Mouse (Mus musculus) hindbrain, embryonic 12.5 days (tissue): Measurements from ENCODE around the gene Snai1. TPM values are rescaled to one million over a fixed set of nuclear protein-coding genes. Genes with fewer than 3 reads are reported as not detected.

Source experiments
- ATAC-seq: fragments of 200-750 bp; cut with Nextera tagmentation; 2 replicates; pipeline ENCODE4 v1.8.0; 2017; ENCODE audit warnings: moderate TSS enrichment; ENCODE audit not compliant: low FRiP score
- H3K27ac ChIP-seq: fragments of 300-500 bp; sonication (generic); 2 replicates; pipeline ENCODE4 v1.5.1; 2016; ENCODE audit warnings: mild to moderate bottlenecking
- H3K27me3 ChIP-seq: fragments of 300-500 bp; sonication (generic); 2 replicates; pipeline ENCODE4 v1.6.1; 2016; ENCODE audit warnings: mild to moderate bottlenecking
- H3K36me3 ChIP-seq: fragments of 300-500 bp; sonication (generic); 2 replicates; pipeline ENCODE4 v1.6.1; 2016; ENCODE audit warnings: mild to moderate bottlenecking
- H3K4me1 ChIP-seq: fragments of 300-500 bp; sonication (generic); 2 replicates; pipeline ENCODE4 v1.6.1; 2016
- H3K4me2 ChIP-seq: fragments of 300-500 bp; sonication (generic); replicated peaks from 2 replicates; pipeline ENCODE4 v1.6.1; 2016; ENCODE audit warnings: mild to moderate bottlenecking
- H3K4me3 ChIP-seq: fragments of 300-500 bp; sonication (generic); 2 replicates; pipeline ENCODE4 v1.5.1; 2016; ENCODE audit warnings: mild to moderate bottlenecking
- H3K9ac ChIP-seq: fragments of 300-500 bp; sonication (generic); 2 replicates; pipeline ENCODE4 v1.6.1; 2016; ENCODE audit warnings: mild to moderate bottlenecking, moderate library complexity
- H3K9me3 ChIP-seq: fragments of 300-500 bp; sonication (generic); replicated peaks from 2 replicates; pipeline ENCODE4 v1.6.1; 2016; ENCODE audit warnings: mild to moderate bottlenecking
- WGBS: fragments of 180-500 bp; shearing (Covaris S2); methylation state at CpG from one replicate; pipeline ENCODE4 v1.1.7; 2016; 5-methylcytosine and 5-hydroxymethylcytosine counted together
- polyA plus RNA-seq: library from polyadenylated mRNA; unstranded; fragments of >200 nt; fragmentation: Nextera tagmentation; extraction: Ambion mirVana; gene quantifications from 2 replicates; pipeline ENCODE4 v1.2.1, GENCODE M21; 2016

Gene Snai1
- polyA plus RNA-seq, 1 experiment from 2014 or later, result 30.1 TPM

DNA sequence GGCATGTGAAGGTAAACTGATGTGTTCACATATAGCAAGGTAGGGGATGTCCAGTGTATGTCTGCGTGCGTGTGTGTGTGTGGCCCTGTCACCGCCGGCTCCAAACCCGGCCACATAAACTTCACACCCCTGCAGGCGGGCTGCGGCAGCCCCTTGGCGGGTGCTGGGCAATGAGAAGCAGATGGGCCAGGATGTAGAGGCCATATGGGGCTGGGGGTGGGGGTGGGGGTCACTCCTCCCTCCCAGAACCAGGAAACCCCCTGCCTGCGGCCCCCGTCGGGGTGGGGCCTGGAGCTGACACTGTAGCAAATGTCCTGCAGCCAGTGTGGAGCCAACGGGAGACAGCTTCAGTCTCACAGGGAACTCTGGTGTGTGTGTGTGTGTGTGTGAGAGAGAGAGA, 25.7 kb downstream of the Snai1 start:
- H3K4me3 ChIP-seq, result no peak overlapping the region
- 41% methylated on average over 12 of the region's 12 CpGs for WGBS
- peaks cover 17% of the 10 kb centered on the region for H3K27me3 ChIP-seq
- peaks cover 53% of the 10 kb centered on the region for H3K4me1 ChIP-seq
- peak overlapping the region; percentile 17; the same call in 1 of the 2 replicates for H3K27ac ChIP-seq
- no peaks in the 10 kb centered on the region for H3K9me3 ChIP-seq
- H3K4me2 ChIP-seq, result peak overlapping the region; percentile 17; the same call in 1 of the 2 replicates
- no peaks in the 10 kb centered on the region for H3K36me3 ChIP-seq
- ATAC-seq, result peak; percentile 27; the same call in 1 of the 2 replicates
- H3K9ac ChIP-seq, result no peak overlapping the region

GRCm38 (mm10) chr2:167564551-167565311, 26.7 kb downstream of the Snai1 start:
- Histone ChIP-seq H3K4me3 (no peak overlapping the region), H3K27me3 (peaks cover 11% of the 10 kb centered on the region), H3K36me3 (no peaks in the 10 kb centered on the region), H3K9me3 (no peaks in the 10 kb centered on the region), H3K9ac (no peak overlapping the region), H3K27ac (peak overlapping the region; percentile 12; the same call in 1 of the 2 replicates), H3K4me1 (peaks cover 47% of the 10 kb centered on the region), H3K4me2 (no peak overlapping the region)
- no peak for ATAC-seq
- WGBS, result 72% methylated on average over 13 of the region's 13 CpGs

DNA sequence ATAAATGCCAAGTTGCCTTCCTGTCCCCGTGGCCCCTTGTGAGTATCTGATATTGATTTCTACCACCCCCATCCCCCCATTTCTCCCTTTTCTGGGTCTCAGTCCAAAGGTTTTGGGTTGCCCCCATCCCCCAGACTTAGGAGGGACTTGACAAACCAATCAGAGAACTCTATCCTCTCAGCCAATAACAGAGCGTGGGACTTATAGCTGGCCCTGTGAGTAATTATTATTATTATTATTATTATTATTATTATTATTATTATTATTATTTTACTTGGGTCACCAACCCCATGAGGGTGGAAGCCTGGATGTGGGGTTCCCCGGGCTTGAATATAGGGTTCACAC, 27.3 kb downstream of the Snai1 start:
- Histone ChIP-seq H3K4me2 (no peak overlapping the region), H3K27me3 (peaks cover 6% of the 10 kb centered on the region), H3K4me3 (no peak overlapping the region), H3K4me1 (peaks cover 45% of the 10 kb centered on the region), H3K36me3 (no peaks in the 10 kb centered on the region), H3K9me3 (no peaks in the 10 kb centered on the region), H3K9ac (no peak overlapping the region), H3K27ac (peak overlapping the region; percentile 71; the same call in 1 of the 2 replicates)
- ATAC-seq, result no peak
- WGBS, result 64% methylated on average over 3 of the region's 3 CpGs

DNA sequence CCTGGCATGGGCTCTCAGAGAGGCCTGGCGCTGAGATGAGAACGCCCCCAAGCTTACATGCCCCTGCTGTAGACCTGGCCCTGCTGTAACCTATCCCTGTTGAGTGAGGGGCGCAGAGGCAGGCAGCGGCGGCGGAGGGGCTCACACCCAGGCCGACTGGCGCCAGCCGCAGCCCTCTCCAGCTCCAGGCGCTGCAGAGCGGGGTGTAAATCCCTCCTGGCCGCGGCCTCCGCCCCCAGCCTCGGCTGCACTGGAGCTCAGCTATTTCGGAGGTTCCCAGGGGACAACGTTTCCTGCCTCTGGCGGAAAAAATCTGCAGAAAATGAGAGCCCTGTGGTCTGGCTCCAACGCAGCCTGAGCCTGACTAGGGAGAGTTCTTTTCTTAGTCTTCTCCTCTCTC, 27.7 kb downstream of the Snai1 start:
- peaks cover 4% of the 10 kb centered on the region; the same call in 1 of the 2 replicates for H3K27me3 ChIP-seq
- no peaks in the 10 kb centered on the region for H3K9me3 ChIP-seq
- H3K4me3 ChIP-seq, result no peak overlapping the region
- H3K9ac ChIP-seq, result 0 out of 2 replicates have a peak overlapping the region, but pooled peaks have one; percentile 5
- no peaks in the 10 kb centered on the region for H3K36me3 ChIP-seq
- peak overlapping the region; percentile 33; the same call in 1 of the 2 replicates for H3K4me2 ChIP-seq
- H3K27ac ChIP-seq, result peak overlapping the region; percentile 71
- 23% methylated on average over 18 of the region's 19 CpGs for WGBS
- peaks cover 45% of the 10 kb centered on the region for H3K4me1 ChIP-seq
- no peak for ATAC-seq

DNA sequence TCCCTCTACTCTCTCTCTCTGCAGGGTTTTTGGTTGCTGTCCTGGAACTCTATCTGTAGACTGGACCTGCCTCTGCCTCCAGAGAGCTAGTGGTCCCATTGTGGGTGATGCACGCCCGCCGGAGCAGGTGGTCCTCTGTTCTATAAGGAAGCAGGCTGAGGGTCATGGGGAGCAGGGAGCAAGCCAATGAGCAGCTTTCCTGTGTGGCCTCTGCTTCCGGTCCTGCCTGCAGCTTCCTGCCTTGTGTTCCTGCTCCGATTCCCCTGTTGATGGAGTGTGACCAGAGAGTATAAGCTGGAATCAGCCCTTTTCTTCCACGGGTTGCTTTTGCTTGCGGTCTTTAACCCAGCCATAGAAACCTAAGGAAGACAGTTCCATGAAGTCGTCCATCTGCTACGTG, 30.1 kb downstream of the Snai1 start:
- Histone ChIP-seq H3K27me3 (peaks cover 1% of the 10 kb centered on the region; the same call in 1 of the 2 replicates), H3K27ac (no peak overlapping the region), H3K4me2 (no peak overlapping the region), H3K36me3 (no peaks in the 10 kb centered on the region), H3K9me3 (no peaks in the 10 kb centered on the region), H3K4me3 (no peak overlapping the region), H3K9ac (no peak overlapping the region), H3K4me1 (peaks cover 31% of the 10 kb centered on the region)
- ATAC-seq, result no peak
- 80% methylated on average over 9 of the region's 9 CpGs for WGBS

DNA sequence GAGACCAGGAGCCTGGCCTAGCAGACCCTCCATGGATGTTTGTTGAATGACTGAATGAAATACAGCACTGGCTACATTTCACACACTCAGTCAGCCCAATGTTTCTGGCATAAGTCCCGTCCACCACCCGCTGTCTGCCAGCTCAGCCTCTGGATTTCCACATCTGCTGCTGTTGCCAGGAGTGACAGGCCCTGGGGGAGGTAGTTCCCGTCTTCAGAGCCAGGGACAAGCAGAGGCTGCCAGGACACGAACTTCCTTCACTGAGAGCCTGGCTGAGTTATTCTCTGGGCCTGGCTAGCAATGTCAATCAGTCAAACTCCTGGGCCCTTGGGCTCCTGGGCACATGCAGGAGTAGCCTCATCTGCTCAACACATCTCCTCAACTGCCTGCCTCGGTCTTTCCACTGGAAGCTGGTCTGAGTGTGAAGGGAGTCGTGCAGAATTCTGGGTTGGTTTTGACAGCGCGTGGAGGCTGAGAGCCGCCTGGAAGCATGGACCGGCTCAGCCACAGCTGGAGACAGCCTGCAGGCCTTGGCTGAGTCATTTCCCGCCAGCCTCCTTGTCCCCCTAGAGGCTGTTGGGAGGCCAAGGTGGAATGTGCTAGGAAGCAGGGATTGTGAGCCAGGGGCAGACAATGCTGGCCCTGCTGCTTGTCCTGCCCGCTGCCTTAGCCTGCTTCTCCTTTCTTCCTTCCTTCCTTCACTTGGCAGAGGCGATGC, 32.1 kb downstream of the Snai1 start:
- Histone ChIP-seq H3K4me2 (no peak overlapping the region), H3K9ac (no peak overlapping the region), H3K4me1 (peaks cover 13% of the 10 kb centered on the region), H3K27me3 (no peaks in the 10 kb centered on the region), H3K36me3 (no peaks in the 10 kb centered on the region), H3K9me3 (no peaks in the 10 kb centered on the region), H3K4me3 (no peak overlapping the region), H3K27ac (peak overlapping the region; percentile 35; the same call in 1 of the 2 replicates)
- ATAC-seq, result no peak
- 62% methylated on average over 13 of the region's 13 CpGs for WGBS

GRCm38 (mm10) chr2:167570815-167571214, 32.8 kb downstream of the Snai1 start:
- H3K4me3 ChIP-seq, result no peak overlapping the region
- peaks cover 6% of the 10 kb centered on the region for H3K4me1 ChIP-seq
- H3K9ac ChIP-seq, result no peak overlapping the region
- H3K36me3 ChIP-seq, result no peaks in the 10 kb centered on the region
- 87% methylated on average over 6 of the region's 6 CpGs for WGBS
- H3K27me3 ChIP-seq, result no peaks in the 10 kb centered on the region
- no peak for ATAC-seq
- H3K27ac ChIP-seq, result no peak overlapping the region
- no peaks in the 10 kb centered on the region for H3K9me3 ChIP-seq
- H3K4me2 ChIP-seq, result no peak overlapping the region

GRCm38 (mm10) chr2:167571442-167572220, 33.6 kb downstream of the Snai1 start:
- H3K4me3 ChIP-seq, result no peak overlapping the region
- H3K4me1 ChIP-seq, result peaks cover 5% of the 10 kb centered on the region
- no peak for ATAC-seq
- no peak overlapping the region for H3K4me2 ChIP-seq
- 0 out of 2 replicates have a peak, but pooled peaks cover 2% of the 10 kb centered on the region for H3K27me3 ChIP-seq
- H3K36me3 ChIP-seq, result no peaks in the 10 kb centered on the region
- H3K27ac ChIP-seq, result no peak overlapping the region
- H3K9me3 ChIP-seq, result no peaks in the 10 kb centered on the region
- WGBS, result 82% methylated on average over 18 of the region's 18 CpGs
- H3K9ac ChIP-seq, result no peak overlapping the region

- no peaks in the 10 kb centered on the region for H3K9me3 ChIP-seq
- ATAC-seq, result no peak
- H3K4me2 ChIP-seq, result no peak overlapping the region
- 0 out of 2 replicates have a peak, but pooled peaks cover 2% of the 10 kb centered on the region for H3K27me3 ChIP-seq
- no peak overlapping the region for H3K9ac ChIP-seq
- H3K4me3 ChIP-seq, result no peak overlapping the region
- no peaks in the 10 kb centered on the region for H3K36me3 ChIP-seq
- WGBS, result 74% methylated on average over 9 of the region's 9 CpGs
- peaks cover 12% of the 10 kb centered on the region for H3K4me1 ChIP-seq
- no peak overlapping the region for H3K27ac ChIP-seq
These were observed 36.8 kb downstream of the Snai1 start for GRCm38 (mm10) chr2:167574814-167575213.

DNA sequence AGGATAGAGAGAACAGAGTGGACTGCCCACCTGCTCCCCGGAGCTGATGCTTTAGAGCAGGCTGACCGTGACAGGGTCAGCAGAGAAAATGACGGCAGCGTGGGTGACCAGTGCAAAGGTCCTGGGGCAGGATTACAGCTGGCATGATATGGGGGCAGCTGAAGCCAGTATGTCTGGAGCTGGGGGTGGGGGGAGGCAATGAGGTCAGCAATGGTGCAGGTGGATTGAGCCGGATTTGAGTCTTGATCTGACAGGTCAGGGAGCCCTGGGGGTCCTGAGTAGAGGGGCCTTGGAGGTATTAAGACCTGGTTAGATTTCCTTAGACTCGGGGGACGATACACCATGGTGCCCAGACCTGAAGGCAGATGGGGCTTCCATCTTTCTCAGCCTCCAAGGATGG, 37.6 kb downstream of the Snai1 start:
- Histone ChIP-seq H3K4me2 (no peak overlapping the region), H3K4me1 (peaks cover 6% of the 10 kb centered on the region; the same call in 1 of the 2 replicates), H3K9me3 (no peaks in the 10 kb centered on the region), H3K27me3 (0 out of 2 replicates have a peak, but pooled peaks cover 2% of the 10 kb centered on the region), H3K27ac (no peak overlapping the region), H3K9ac (no peak overlapping the region), H3K36me3 (no peaks in the 10 kb centered on the region), H3K4me3 (no peak overlapping the region)
- WGBS, result 87% methylated on average over 7 of the region's 7 CpGs
- ATAC-seq, result no peak

DNA sequence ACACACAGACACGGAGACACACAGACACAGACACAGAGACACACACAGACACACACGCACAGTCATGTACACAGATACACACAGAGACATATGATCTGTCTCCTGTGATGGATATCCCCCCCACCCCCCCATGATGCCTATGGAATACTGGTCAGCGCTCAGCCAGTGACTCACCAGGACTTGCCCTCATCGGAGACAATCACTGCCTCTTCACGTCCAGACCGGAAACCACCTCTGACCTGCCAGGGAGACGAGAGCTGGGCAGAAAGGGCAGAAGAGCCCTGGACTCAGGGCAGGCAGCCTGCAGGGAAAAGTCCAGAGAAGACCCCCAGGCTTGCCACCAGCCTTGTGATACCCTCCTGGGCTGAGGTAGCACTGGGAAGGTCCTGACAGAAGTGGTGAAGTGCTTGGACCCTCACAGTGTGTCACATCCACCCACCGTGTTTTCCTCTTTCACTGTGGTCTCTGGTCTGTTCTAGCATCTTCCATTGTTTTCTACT, 38.2 kb downstream of the Snai1 start:
- no peak for ATAC-seq
- Histone ChIP-seq H3K4me3 (no peak overlapping the region), H3K9me3 (no peaks in the 10 kb centered on the region), H3K36me3 (no peaks in the 10 kb centered on the region), H3K4me1 (peaks cover 6% of the 10 kb centered on the region; the same call in 1 of the 2 replicates), H3K9ac (no peak overlapping the region), H3K27me3 (0 out of 2 replicates have a peak, but pooled peaks cover 2% of the 10 kb centered on the region), H3K27ac (no peak overlapping the region), H3K4me2 (no peak overlapping the region)
- 72% methylated on average over 8 of the region's 8 CpGs for WGBS
